Mouse (Mus musculus) spleen, adult 2 months (tissue): ENCODE results near the gene Gm48551. TPM values are rescaled to one million over a fixed set of nuclear protein-coding genes. Genes with fewer than 3 reads are reported as not detected.

ENCODE experiments used
- DNase-seq, 2 experiments: peaks; one replicate each; pipeline versions ENCODE4 v3.0.0 to v3.0.0-alpha.2; 2012 to 2021; ENCODE audit warnings: low spot score in 2 of 2, low read depth in 1 of 2
- H3K27ac ChIP-seq: fragments of 200-500 bp; 2 replicates; pipeline ENCODE4 v1.5.1; 2012; ENCODE audit warnings: low read length, inconsistent platforms; ENCODE audit not compliant: insufficient read depth
- H3K27me3 ChIP-seq: fragments of 200-500 bp; 2 replicates; pipeline ENCODE4 v1.6.1; 2012; ENCODE audit warnings: mild to moderate bottlenecking, moderate library complexity, low read length, inconsistent platforms; ENCODE audit not compliant: control insufficient read depth, insufficient read depth
- H3K36me3 ChIP-seq: fragments of 200-500 bp; 2 replicates; pipeline ENCODE4 v1.6.1; 2012; ENCODE audit warnings: mild to moderate bottlenecking, low read length, inconsistent platforms; ENCODE audit not compliant: control insufficient read depth, insufficient read depth
- H3K4me1 ChIP-seq: fragments of 200-500 bp; 2 replicates; pipeline ENCODE4 v1.6.1; 2011; ENCODE audit warnings: inconsistent platforms; ENCODE audit not compliant: control insufficient read depth, insufficient read depth, insufficient read length
- H3K4me3 ChIP-seq: fragments of 200-500 bp; 2 replicates; pipeline ENCODE4 v1.5.1; 2011; ENCODE audit warnings: mild to moderate bottlenecking, inconsistent platforms; ENCODE audit not compliant: insufficient read depth, insufficient read length; ENCODE audit errors: extremely low read depth
- CTCF ChIP-seq: fragments of 200-500 bp; IDR thresholded peaks from 2 replicates; pipeline ENCODE4 v1.5.1; 2011; ENCODE audit warnings: mild to moderate bottlenecking, inconsistent platforms; ENCODE audit not compliant: insufficient read depth, insufficient read length, insufficient replicate concordance; ENCODE audit errors: extremely low read depth
- POLR2A ChIP-seq: fragments of 200-500 bp; IDR thresholded peaks from 2 replicates; pipeline ENCODE4 v1.6.1; 2011; ENCODE audit warnings: low read depth, low read length, inconsistent platforms
- WGBS: fragments of 180-500 bp; shearing (Covaris S2); methylation state at CpG from one replicate; pipeline ENCODE4 v1.1.7; 2018; 5-methylcytosine and 5-hydroxymethylcytosine counted together
- polyA plus RNA-seq: library from polyadenylated mRNA; depleted of rRNA; stranded (reverse); fragments of >200 nt; gene quantifications from 2 replicates; pipeline ENCODE4 v1.2.3, GENCODE M21; 2012

Gene Gm48551
- polyA plus RNA-seq, 1 experiment: 2.3 TPM

DNA sequence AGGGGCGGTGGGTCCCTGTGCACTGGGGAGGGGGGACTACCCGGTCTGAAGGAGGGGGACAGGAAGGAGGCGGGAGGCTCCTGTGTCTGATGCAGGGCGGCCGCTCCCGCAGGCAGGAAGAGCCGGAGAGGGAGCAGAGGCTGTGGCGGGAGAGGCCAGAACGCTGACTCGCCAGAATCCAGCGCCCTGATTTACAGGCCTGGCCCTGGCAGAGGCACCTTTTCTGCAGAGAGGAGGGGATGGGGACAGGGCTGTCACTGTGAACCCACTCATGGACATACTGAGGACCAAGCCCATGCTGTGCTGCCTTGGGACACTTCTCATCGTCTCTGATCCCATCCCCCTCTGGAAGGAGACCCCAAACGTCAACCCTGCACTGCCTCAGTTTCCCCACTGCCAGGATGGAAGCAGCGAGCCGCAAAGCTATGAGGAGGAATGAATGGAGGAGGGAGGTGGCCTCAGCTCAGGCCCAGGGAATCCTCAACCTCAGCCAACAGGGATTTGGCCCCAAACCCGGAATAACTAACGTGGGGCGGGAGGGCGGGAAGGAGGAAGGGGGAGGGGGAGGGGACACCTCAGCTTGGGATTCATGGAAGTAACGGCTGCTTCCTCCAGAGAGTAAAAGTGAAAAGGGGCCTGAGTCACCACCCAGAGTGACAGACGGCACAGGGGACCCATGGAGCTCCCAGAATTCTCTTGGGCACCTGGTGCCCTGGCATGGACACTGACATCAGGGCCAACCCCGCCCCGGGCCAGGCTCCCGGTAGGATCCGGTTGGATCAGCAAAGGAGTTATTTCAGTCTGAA lies 40.2 kb downstream of the Gm48551 start:
- Histone ChIP-seq H3K36me3 (no peaks in the 10 kb centered on the region), H3K4me1 (peaks cover 8% of the 10 kb centered on the region; the same call in 1 of the 2 replicates), H3K27ac (0 out of 2 replicates have a peak overlapping the region, but pooled peaks have one; percentile 24), H3K27me3 (peaks cover 5% of the 10 kb centered on the region), H3K4me3 (no peak overlapping the region)
- peak in 1 of 2 experiments; percentile 3 for DNase-seq
- WGBS: 47% methylated on average over 22 of the region's 25 CpGs
- TF ChIP-seq POLR2A: no peak
- TF ChIP-seq CTCF: no peak

DNA sequence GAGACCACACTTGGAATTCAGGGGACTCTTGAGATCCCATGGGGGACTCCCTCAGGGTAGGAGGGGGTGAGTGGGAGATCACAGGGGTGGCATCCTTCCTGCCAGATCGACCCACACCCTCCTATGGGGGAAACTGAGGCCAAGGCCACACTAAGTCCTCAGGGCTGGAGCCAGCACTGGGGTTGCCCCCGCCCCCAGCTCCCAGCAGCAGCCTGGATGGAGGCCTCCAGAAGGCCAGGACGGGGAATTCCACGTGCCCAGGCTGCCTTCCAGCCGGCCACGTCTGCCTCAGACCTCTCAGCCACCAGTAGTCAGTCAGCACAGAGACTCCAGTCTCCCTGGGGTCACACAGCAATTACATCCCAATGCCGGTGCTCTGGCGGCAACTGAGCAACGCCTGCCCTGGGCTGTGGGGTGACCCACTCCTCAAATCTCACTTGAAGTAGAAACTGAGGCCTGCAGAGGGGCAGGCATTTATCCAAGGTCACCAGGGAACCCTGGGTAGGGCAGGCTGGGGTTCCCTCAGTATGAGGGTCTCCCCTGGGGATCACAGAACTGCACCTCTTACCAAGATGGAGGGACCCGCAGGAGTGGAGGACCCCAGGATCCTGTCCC lies 41.1 kb downstream of the Gm48551 start:
- H3K27me3 ChIP-seq: peaks cover 5% of the 10 kb centered on the region
- H3K27ac ChIP-seq: no peak overlapping the region
- 75% methylated on average over 10 of the region's 10 CpGs for WGBS
- H3K4me3 ChIP-seq: peak overlapping the region; percentile 5; the same call in 1 of the 2 replicates
- H3K36me3 ChIP-seq: no peaks in the 10 kb centered on the region
- TF ChIP-seq POLR2A: no peak
- TF ChIP-seq CTCF: no peak
- DNase-seq: peak in 1 of 2 experiments; percentile 3
- H3K4me1 ChIP-seq: peaks cover 8% of the 10 kb centered on the region; the same call in 1 of the 2 replicates

DNA sequence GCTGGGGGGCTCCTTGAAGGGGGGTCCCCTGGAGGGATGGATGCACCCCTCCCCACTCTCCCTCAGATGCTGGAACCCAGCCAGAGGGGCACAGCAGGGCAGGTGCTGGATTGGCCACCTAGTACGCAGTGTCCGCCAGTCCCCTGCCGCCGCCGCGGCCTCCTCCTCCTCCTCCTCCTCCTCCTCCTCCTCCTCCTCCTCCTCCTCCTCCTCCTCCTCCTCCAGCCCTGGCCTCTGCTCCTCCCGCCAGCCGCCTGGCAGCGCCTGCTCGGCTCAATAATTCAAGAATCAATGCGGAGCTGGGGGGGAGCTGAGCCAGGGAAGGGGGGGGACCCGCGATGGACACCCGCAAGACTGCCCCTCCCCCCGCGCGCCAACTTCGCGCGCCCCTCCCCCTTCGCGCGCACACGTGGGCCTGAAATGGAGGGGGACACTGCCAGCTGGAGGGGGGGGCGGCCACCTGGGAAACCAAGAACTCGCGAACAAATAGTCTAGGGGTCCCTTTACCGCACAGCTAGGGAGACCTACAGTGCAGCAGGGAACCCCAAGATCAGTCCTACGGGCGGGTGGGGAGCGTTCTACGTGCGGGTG lies 41.9 kb downstream of the Gm48551 start:
- H3K4me3 ChIP-seq: peak overlapping the region; percentile 38; the same call in 1 of the 2 replicates
- H3K36me3 ChIP-seq: no peaks in the 10 kb centered on the region
- DNase-seq: peak in 1 of 2 experiments; percentile 3
- peaks cover 12% of the 10 kb centered on the region for H3K4me1 ChIP-seq
- peaks cover 5% of the 10 kb centered on the region for H3K27me3 ChIP-seq
- WGBS: under 1% methylated on average over 23 of the region's 33 CpGs
- H3K27ac ChIP-seq: no peak overlapping the region
- no peak for TF ChIP-seq POLR2A
- no peak for TF ChIP-seq CTCF

DNA sequence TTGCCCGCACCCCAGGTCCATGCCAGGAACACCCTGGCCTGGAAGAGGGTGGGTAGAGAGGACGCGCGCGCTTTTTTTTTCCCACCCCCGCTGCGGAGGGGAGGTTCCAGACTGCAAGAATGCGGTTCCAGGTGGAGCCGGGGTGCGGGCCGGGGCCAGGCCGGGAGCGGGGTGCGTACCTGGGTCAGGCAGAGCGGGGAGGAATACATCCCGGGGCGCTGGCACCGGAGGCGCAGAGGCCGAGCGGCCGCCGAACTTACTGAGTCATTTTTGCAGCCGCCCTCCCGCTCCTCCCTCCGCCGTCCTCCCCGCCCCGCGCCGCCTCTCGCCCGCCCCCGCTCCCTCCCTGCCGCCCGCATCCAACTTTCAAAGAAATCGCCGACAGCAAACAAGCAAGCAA lies 42.6 kb downstream of the Gm48551 start:
- Histone ChIP-seq H3K36me3 (no peaks in the 10 kb centered on the region), H3K27ac (peak overlapping the region; percentile 10; the same call in 1 of the 2 replicates), H3K27me3 (peaks cover 5% of the 10 kb centered on the region), H3K4me3 (peak overlapping the region; percentile 38; the same call in 1 of the 2 replicates), H3K4me1 (peaks cover 20% of the 10 kb centered on the region)
- TF ChIP-seq CTCF: no peak
- no peak for TF ChIP-seq POLR2A
- WGBS: under 1% methylated on average over 38 of the region's 38 CpGs
- peak in 1 of 2 experiments; percentile 38 for DNase-seq

DNA sequence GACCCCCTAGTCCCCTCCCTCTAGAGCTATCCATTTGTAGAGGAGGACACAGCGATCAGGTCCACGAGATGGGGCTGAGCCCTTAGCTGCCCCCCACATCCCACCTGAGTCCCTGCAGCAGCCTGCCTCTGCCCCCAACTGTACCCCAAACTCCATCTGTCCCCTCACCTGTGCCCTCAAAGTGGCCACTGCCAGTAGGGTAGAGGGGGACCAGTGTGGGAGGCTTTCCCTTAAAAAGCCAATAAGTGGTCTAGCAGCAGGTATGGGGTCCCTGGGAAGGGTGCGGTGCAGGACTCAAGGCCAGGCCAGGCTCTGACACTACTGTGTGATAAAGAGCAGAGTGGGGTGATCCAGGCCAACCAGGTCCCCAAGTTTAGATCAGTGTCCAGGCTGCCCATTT lies 43.1 kb downstream of the Gm48551 start:
- Histone ChIP-seq H3K4me1 (peaks cover 21% of the 10 kb centered on the region), H3K27ac (no peak overlapping the region), H3K27me3 (peaks cover 5% of the 10 kb centered on the region), H3K36me3 (no peaks in the 10 kb centered on the region), H3K4me3 (no peak overlapping the region)
- 45% methylated on average over 3 of the region's 3 CpGs for WGBS
- DNase-seq: no peak
- TF ChIP-seq CTCF (no peak), POLR2A (no peak)

DNA sequence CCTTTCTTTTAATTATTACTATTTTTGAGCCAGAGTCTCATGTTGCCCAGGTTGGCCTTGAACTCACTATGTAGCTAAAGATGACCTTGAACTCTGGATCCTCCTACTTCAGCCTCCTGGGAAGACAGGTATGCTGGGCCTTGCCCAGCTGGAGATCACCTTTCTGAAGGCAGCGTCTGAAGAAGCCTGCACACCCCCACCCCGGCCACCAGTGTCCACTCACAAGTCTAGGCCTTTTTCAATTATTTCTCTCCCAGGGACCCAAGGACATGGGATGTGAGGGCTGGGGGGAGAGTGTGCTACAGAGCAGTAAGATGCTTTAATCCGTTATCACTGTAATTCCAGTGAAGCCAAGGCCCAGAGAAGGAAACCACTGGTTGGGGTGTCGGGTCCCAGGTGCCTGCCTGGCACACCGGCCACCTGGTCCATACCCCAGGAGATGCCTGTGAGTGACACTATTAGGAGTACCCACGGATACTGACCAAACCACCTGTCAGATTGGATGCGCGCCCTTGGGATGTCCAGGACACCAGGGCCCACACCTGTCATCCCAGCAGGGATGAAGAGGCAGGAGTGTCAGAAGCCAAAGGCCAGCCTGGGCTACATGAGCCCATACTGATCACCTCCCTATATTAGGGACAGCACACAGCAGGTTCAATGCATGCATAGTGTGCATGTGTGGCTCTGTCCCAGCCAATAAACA lies 43.7 kb downstream of the Gm48551 start:
- H3K27ac ChIP-seq: no peak overlapping the region
- H3K36me3 ChIP-seq: no peaks in the 10 kb centered on the region
- DNase-seq: peak in 1 of 2 experiments; percentile 4
- 87% methylated on average over 8 of the region's 8 CpGs for WGBS
- H3K4me1 ChIP-seq: peaks cover 25% of the 10 kb centered on the region
- H3K27me3 ChIP-seq: peaks cover 5% of the 10 kb centered on the region
- no peak for TF ChIP-seq POLR2A
- TF ChIP-seq CTCF: no peak
- no peak overlapping the region for H3K4me3 ChIP-seq
